Mouse (Mus musculus) hematopoietic stem cell, adult 5-6 weeks (primary cell): ENCODE data around the gene Ehd1. TPM values are rescaled to one million over a fixed set of nuclear protein-coding genes. Genes with fewer than 3 reads are reported as not detected.

Experiments
- ATAC-seq, 2 experiments: fragments of 125-278 bp in 1 of 2; replicated peaks in 1 of 2; 2 replicates each; pipeline ENCODE4 v1.8.0; 2016 to 2017; ENCODE audit warnings: inconsistent platforms in 2 of 2, mild to moderate bottlenecking in 2 of 2, moderate number of reproducible peaks in 2 of 2, low read depth in 1 of 2, moderate TSS enrichment in 1 of 2; ENCODE audit not compliant: low FRiP score in 2 of 2, poor library complexity in 2 of 2, severe bottlenecking in 2 of 2, insufficient read depth in 1 of 2, low TSS enrichment in 1 of 2
- total RNA-seq: library from RNA; stranded (forward); fragments of 172-1452, 232-1000 nt; gene quantifications from 2 replicates; pipeline ENCODE4 v1.2.3, GENCODE M21; 2017

Ehd1 gene
- total RNA-seq, 1 experiment from 2014 or later: 28.4 TPM

DNA sequence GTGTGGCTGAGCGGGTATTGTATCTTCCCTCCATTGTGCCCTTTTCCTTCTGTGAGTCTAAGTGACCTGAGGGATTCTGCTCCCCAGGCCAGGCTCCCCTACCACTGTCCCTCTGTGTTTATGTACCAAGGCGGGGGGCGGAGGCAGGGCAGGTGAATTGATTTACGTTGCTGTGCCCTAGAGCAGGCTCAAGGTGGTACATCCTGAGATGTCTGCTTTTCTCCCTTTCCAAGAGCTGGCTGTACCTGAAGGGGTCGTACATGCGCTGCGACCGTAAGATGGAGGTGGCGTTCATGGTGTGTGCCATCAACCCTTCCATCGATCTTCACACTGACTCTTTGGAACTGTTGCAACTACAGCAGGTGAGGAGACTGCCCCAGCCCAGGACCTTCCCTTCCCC lies 60.4 kb downstream of the Ehd1 start:
- ATAC-seq: no peak

- no peak for ATAC-seq
These were observed 61.6 kb downstream of the Ehd1 start for GRCm38 (mm10) chr19:6338171-6338570.

- ATAC-seq: no peak
These were observed 62.2 kb downstream of the Ehd1 start for GRCm38 (mm10) chr19:6338716-6339115.

GRCm38 (mm10) chr19:6339191-6339590 lies 62.7 kb downstream of the Ehd1 start:
- no peak for ATAC-seq

DNA sequence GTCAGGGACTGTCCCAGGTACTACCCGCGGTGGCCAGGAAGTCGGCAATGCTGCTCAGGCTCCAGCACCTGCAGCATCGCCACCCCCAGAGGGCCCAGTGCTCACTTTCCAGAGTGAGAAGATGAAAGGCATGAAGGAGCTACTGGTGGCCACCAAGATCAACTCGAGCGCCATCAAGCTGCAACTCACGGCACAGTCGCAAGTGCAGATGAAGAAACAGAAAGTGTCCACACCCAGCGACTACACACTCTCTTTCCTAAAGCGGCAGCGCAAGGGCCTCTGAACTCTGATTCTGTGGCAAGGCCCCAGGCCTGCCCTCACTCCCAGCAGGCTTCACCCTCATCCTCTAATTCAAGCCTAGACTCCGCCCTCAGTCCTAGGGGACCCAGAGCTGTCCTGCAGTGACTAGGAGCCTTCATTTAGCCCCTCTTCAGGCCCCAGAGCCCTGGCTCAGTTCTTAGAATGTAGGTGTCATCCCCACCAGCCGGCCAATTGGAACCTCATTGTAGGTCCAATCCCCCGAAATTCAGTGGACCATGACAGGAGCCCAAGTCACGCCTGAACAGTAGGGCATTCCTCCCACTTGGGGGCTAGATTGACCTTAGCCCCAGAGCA lies 63.5 kb downstream of the Ehd1 start:
- peak; percentile 43 to 50 for ATAC-seq

DNA sequence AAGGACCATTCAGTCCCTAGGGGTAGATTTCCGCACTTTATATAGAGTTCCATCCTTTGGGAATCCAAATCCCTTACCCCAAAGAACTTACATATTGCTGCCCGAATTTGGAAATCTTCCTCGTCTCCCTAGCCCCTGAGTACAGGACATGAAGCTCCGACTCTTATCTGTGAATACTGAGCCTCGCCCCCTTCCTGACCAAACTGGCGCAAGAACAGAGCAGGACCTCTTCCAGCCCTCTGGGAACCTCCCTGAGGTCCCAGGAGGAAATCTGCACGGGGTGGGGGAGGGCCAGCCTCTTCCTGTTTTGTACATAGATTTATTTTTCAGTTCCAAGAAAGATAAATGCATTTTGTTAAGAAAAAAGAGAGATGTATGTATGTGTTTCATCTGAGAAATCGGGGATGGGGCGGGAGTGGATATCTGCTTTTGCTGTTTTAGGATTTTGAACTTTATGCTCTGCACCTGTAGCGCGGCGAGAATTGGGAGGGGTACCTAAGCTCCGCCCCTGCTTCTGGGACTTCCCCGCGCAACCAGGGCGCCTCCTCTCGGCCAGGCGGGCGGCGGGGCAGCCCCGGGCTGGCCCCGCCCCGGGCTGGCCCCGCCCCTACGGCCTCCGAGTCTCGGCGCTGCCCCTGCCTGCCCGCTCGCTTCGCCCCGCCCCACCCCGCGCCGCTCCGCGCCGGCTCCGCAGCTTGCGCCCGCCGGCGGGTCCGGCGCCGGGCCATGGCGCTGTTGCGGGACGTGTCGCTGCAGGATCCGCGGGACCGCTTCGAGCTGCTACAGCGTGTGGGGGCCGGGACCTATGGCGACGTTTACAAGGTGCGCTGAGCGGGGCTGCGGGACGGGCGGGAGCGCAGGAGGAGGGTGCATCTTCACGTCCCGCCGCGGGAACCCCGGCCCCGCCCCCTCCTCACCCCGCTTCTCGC lies 64.3 kb downstream of the Ehd1 start, which contains the start of gene Map4k2:
Gene Map4k2, plus strand, starts transcription at position 612 of the 929 bp plus-strand sequence.
- peak; percentile 67 to 70 for ATAC-seq

DNA sequence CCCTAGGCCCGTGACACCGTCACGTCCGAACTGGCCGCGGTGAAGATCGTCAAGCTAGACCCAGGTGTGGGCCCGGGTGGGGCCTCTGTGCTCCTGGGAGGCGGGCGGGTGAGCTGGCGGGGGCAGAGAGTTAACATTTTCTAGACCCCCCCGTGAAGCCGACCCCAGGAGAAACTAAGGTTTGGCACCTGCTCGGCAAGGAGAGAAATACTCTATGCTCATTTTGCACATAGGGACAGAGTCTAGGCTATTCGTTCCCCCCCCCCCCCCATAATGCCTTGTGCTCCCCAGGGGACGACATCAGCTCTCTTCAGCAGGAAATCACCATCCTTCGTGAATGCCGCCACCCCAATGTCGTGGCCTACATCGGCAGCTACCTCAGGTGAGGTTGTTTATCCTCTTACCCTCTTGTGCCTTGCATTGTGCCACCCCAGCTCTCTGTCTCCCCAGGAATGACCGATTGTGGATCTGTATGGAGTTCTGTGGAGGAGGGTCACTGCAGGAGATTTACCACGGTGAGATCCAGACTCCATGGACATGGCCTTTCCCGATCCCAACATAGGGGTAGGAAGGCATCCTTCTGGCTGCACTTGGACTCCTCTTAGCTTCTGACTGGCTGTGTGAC lies 65.0 kb downstream of the Ehd1 start:
- ATAC-seq: no peak

DNA sequence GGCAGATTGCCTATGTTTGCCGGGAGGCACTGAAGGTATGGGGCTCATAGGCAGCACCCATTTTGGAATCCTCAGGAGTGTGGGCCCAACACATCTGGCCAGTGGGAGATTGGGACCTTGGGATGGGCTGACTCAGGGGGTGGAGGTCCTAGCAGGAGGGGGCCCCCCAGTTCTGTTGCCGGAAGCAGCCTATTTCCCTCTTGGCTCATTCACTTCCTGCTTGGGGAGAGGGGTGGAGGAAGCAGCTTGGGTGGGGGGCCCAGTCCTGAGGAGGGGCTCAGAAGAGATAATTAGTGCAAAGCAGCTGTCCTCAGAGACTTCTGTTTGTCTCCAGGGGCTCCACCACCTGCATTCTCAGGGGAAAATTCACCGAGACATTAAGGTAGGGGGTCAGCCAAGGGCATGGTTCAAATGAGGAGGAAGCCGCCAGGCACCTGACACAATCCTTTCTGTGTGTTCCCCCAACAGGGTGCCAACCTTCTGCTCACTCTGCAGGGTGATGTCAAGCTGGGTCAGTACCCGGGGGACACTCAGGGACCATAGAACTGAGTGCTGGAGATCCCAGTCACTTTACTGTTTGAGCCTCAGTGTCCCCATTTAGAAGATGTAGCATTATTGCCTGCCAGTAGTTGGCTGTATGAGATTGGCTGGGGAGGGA lies 65.9 kb downstream of the Ehd1 start:
- ATAC-seq: no peak

DNA sequence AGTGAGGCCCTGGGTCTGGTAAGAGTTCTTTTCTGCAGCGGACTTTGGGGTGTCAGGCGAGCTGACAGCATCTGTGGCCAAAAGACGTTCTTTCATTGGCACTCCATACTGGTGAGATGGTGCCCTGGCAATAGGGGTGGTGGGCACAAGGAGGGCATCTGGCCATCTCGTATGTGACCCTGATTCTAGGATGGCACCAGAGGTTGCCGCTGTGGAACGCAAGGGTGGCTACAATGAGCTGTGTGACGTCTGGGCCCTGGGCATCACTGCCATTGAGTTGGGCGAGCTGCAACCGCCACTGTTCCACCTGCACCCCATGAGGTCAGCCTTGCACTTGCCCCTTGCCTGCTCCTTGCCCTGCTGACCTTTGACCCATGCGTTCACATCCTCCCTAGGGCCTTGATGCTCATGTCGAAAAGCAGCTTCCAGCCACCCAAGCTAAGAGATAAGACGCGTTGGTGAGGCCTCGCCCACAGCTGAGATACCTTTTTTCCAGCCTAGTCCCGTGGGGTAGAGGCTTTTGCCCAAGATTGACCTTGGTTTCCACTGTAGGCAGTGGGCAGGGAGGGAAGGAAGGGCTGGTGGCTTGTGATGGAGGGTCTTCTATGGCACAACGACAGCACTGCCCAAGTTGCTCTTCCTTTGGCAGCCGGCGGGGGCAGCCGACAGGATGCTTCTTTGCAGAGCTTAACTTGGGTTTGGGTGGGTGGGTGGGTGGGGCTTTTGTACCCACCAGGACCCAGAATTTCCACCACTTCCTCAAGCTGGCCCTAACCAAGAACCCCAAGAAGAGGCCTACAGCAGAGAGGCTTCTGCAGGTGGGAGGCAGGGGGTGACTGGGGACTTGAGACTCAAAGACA lies 66.8 kb downstream of the Ehd1 start:
- ATAC-seq: no peak

DNA sequence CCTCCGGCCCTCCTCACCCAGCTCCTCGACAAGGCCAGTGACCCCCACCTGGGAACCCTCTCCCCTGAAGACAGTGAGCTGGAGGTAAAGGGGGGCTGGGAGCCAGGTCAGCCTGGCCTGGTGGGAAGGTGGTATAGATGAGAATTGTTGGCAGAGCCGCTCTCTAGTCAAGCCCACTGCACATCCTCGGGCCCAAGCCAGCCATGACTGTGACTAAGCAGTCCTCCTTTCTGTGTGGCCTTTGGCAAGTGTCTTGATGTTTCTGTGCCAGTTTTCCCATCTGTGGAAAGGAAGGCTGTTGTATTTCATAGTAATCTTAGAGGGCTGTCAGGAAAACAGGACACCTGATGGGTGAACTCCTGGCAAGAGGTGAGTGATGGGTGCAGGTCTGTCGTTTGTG lies 67.5 kb downstream of the Ehd1 start:
- no peak for ATAC-seq

DNA sequence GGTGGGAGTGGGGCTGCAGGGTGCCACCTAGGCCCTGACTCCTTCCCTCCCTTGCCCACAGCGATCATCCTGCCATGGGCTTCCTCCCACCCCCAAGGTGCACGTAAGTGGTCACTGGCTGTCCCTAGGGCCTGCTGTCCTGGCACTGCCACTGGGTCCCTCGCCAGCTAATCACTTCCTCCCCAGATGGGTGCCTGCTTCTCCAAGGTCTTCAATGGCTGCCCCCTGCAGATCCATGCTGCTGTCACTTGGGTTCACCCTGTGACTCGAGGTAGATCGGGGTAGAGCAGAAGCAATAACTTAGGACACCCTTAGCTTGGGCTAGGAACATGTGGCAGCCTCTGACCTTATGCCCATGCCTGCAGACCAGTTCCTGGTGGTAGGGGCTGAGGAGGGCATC lies 69.5 kb downstream of the Ehd1 start:
- no peak for ATAC-seq

GRCm38 (mm10) chr19:6346661-6347060 lies 70.1 kb downstream of the Ehd1 start:
- ATAC-seq: no peak

GRCm38 (mm10) chr19:6347615-6348014 lies 71.1 kb downstream of the Ehd1 start:
- ATAC-seq: no peak

DNA sequence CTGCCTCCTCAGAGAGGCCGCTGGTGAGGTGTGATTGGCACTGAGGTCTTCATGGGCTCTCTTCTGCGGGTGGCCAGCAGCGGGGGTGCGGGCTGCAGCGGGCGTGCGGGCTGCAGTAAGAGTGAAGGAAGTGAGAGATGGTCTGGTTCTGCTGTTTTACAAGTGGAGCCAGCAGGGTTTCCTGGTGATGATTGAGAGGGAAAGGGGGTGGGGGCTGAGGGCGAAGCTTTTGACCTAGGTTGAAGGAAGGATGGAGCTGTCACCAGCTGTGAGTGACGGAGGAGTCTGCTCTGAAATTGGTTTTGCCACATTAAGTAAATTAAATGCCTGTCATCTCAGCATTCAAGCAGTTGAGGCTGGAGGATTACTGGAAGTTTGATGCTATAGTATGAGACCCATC lies 72.2 kb downstream of the Ehd1 start:
- ATAC-seq: peak; percentile 16 to 40; a peak in 3 of 4 replicates

DNA sequence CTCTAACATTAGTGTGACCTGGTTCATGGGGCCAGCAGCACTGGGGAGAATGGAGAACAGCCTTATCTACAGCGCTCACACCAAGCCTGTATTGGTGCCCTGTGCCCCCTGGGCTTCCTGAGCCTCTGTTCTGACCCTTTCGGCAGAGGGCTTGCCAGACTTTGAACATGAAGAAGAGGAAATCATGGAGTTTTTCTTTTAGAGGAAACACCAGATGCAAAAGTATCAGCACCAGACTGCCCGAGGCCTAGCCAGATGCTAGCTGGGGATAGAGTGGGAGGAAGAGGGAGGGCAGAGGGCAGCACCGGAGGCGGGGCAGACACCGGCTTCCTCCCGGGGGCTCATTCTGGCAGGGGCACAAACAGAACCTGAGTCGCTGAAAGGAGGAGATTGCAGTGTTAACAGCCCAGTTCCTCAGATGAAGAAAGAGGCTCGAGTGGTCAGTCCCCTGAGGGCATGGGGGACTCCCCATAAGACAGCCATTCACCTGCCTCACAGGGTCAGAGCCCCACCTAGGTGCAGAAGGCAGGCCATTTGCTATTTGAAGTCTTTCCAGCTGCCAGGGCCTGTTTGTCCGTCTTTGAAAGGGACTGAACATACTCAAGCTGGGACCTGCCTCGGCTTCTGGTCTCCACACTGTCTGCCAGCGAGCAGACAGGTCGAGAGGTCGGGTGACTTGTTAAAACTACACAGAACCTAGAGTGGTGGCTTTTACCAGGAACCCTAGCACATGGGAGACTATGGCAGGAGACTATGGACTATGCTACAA lies 72.9 kb downstream of the Ehd1 start:
- ATAC-seq: peak; percentile 71 to 75
